Mouse (Mus musculus) c-Kit-negative CD71-positive TER-119-positive erythroid progenitor cells, embryonic 14.5 days (primary cell): ENCODE measurements around the gene Rasgrp3.

Experiments used
- DNase-seq: peaks from one replicate; pipeline ENCODE4 v3.0.0-alpha.2; 2013; ENCODE audit warnings: low read depth, low spot score

Rasgrp3 gene

GRCm38 (mm10) chr17:75538431-75538830 is 102.7 kb downstream of the Rasgrp3 start:
- no peak for DNase-seq

GRCm38 (mm10) chr17:75539130-75539529 is 103.4 kb downstream of the Rasgrp3 start:
- no peak for DNase-seq

GRCm38 (mm10) chr17:75539841-75540240 is 104.1 kb downstream of the Rasgrp3 start:
- no peak for DNase-seq

GRCm38 (mm10) chr17:75543434-75543833 is 107.7 kb downstream of the Rasgrp3 start:
- no peak for DNase-seq

GRCm38 (mm10) chr17:75544262-75544661 is 108.6 kb downstream of the Rasgrp3 start:
- no peak for DNase-seq

GRCm38 (mm10) chr17:75550771-75551413 is 115.2 kb downstream of the Rasgrp3 start:
- DNase-seq: peak; percentile 2

GRCm38 (mm10) chr17:75551512-75552400 is 116.1 kb downstream of the Rasgrp3 start, which contains the start of gene Fam98a:
Gene Fam98a, minus strand, starts transcription at chr17:75551946.
- peak; percentile 89 for DNase-seq

GRCm38 (mm10) chr17:75557031-75557430 is 121.3 kb downstream of the Rasgrp3 start:
- DNase-seq: no peak

- DNase-seq: no peak
Measured at GRCm38 (mm10) chr17:75558041-75558440, 122.3 kb downstream of the Rasgrp3 start.

- DNase-seq: no peak
Measured at GRCm38 (mm10) chr17:75575608-75576007, 139.9 kb downstream of the Rasgrp3 start.
